Mouse (Mus musculus) liver, embryonic 14.5 days (tissue): ENCODE measurements at regions not wholly inside any gene's neighbourhood (a gene's known extent, or its start where the extent isn't known, plus 50 kb on each side); places are given as distances from the start of the nearest gene placed in this dataset.

Experiments
- CTCF ChIP-seq: IDR thresholded peaks from 2 replicates; pipeline ENCODE4 v1.5.1; 2016; ENCODE audit warnings: antibody characterized with exemption, low read depth, control low read depth
- EP300 ChIP-seq: IDR thresholded peaks from 2 replicates; pipeline ENCODE4 v1.6.1; 2016; ENCODE audit warnings: antibody characterized with exemption, low read depth

DNA sequence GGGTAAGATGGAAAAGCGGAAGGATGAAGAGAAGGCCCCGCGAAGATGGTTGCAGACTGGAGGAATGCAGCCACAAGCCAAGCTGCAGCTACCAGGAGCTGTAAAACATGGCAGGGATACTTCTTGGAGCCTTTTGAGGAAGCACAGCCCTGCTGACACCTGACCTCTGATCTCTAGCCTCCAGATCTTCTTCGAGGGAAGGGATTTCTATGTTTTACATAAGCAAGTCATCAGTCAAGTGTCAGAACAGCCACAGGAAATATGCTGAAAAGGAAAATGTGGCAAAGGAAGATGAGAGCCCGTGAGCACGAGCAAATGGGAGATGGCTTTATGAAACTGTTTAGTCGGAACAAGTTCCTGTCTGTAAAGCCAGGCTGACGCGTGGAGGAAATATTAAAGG is 219.1 kb downstream of the Tshz3 start:
- TF ChIP-seq CTCF: no peak
- TF ChIP-seq EP300: no peak
